Comparison of ENCODE assay signal across 22 mouse cellular contexts in the genomic region with DNA sequence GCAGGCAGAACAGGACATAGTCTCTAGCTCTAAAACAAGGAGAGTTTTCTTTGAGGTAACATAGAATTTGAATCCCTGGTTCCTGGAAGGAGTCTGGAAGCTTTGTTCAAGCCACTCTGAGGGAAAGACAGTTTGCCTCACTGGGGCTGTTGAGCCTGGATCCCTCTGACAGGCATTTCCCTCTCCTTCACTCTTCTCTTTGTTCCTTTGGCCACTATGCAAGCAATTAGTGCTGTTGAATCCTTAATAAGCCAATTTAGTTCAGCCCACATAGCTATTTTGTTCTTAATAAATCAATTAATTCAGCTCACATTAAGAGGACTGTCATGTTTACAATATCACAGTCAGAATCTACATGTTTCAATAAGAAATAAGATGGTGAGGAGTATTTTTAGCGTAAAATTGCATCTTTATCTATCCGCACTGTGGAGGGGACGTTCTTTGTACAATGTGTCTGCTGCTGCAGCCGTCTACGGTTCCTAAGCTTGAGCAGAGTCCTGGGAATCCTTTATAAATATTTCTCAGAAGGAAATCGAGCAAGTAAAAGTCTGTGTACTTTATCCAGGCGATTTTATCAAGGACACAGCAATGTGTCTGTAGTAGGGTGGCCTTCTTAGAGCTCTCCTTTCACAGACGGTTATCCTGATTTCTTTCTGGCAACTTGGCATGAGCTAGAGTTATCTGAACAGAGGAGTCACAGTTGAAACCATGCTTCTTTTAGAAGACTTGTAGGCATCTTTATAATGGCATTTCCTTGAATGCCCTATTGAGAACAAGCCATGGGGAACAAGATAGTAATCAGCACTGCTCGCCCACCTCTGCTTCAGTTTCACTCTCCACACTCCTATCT.
DNase-seq lines count a peak whose midpoint lies in the region; ATAC-seq lines count a peak whose summit lies in the region.
"Had no signal": no experiment of that assay in that cellular context is flagged by ENCODE, and none has a peak within 500 bp of the region (broad histone marks: within the 10 kb centered on the region; RNA-seq: fewer than 3 reads in every experiment).

No protein-coding gene starts in this region.

- H3K9ac ChIP-seq in midbrain, embryonic 13.5 days (replicated peaks) = no peak overlapping the region
- no peak overlapping the region for H3K9ac ChIP-seq in midbrain, embryonic 11.5 days (ENCODE audit: low read length)
- H3K9ac ChIP-seq in forebrain, embryonic 13.5 days = no peak overlapping the region
- no peak overlapping the region for H3K9ac ChIP-seq in midbrain, embryonic 15.5 days
- H3K9ac ChIP-seq: embryonic facial prominence, embryonic 15.5 days; liver, postnatal 0 days had no signal

- no peaks in the 10 kb centered on the region for H3K36me3 ChIP-seq in midbrain, embryonic 13.5 days
- H3K36me3 ChIP-seq in midbrain, embryonic 11.5 days (ENCODE audit: control insufficient read depth, insufficient read depth, low read length) = no peaks in the 10 kb centered on the region
- no peaks in the 10 kb centered on the region for H3K36me3 ChIP-seq in forebrain, embryonic 13.5 days (ENCODE audit: poor library complexity, severe bottlenecking)
- no peaks in the 10 kb centered on the region for H3K36me3 ChIP-seq in midbrain, embryonic 15.5 days (replicated peaks)
- H3K36me3 ChIP-seq: embryonic facial prominence, embryonic 15.5 days; G1E; heart, embryonic 10.5 days had no signal

- no peaks in the 10 kb centered on the region for H3K27me3 ChIP-seq in midbrain, embryonic 13.5 days
- no peaks in the 10 kb centered on the region for H3K27me3 ChIP-seq in midbrain, embryonic 11.5 days (ENCODE audit: control insufficient read depth, insufficient read depth, low read length)
- no peaks in the 10 kb centered on the region for H3K27me3 ChIP-seq in forebrain, embryonic 13.5 days
- no peaks in the 10 kb centered on the region for H3K27me3 ChIP-seq in midbrain, embryonic 15.5 days (replicated peaks)
- H3K27me3 ChIP-seq: CH12.LX; embryonic facial prominence, embryonic 15.5 days had no signal

- 57% methylated on average over 9 of the region's 9 CpGs for WGBS in midbrain, embryonic 13.5 days
- WGBS in midbrain, embryonic 11.5 days = 81% methylated on average over 9 of the region's 9 CpGs
- WGBS in forebrain, embryonic 13.5 days = 22% methylated on average over 9 of the region's 9 CpGs
- 54% methylated on average over 9 of the region's 9 CpGs for WGBS in midbrain, embryonic 15.5 days

- no peaks in the 10 kb centered on the region for H3K9me3 ChIP-seq in midbrain, embryonic 13.5 days
- no peaks in the 10 kb centered on the region for H3K9me3 ChIP-seq in midbrain, embryonic 11.5 days (ENCODE audit: control insufficient read depth, low read length)
- H3K9me3 ChIP-seq in forebrain, embryonic 13.5 days (replicated peaks) = no peaks in the 10 kb centered on the region
- no peaks in the 10 kb centered on the region for H3K9me3 ChIP-seq in midbrain, embryonic 15.5 days
- H3K9me3 ChIP-seq: embryonic facial prominence, embryonic 15.5 days; G1E; heart, embryonic 10.5 days had no signal

- no peak for DNase-seq in midbrain, embryonic 11.5 days (ENCODE audit: low spot score, missing footprints)
- DNase-seq in yolk sac, embryonic 10.5 days (ENCODE audit: low spot score) = no peak
- DNase-seq in kidney, postnatal 14 days = no peak
- no peak for DNase-seq in right cerebral cortex, adult 18-20 months
- DNase-seq: adrenal gland, adult 8-10 months; B cell, adult 2 months; cerebellum, adult 9-11 months; gastrocnemius, postnatal 10 days; kidney, adult 8-10 months; kidney, postnatal 10 days; liver, postnatal 0 days; thymus, postnatal 25 days had no signal

- ATAC-seq in midbrain, embryonic 13.5 days = 0 out of 2 replicates have a peak, but pooled peaks have one; percentile 68
- no peak for ATAC-seq in midbrain, embryonic 11.5 days (ENCODE audit: low FRiP score)
- peak; percentile 92 for ATAC-seq in forebrain, embryonic 13.5 days
- peak; percentile 65; the same call in 1 of the 2 replicates for ATAC-seq in midbrain, embryonic 15.5 days (replicated peaks)
- ATAC-seq: activated CD4-positive, CD25-positive, alpha-beta regulatory T cell, adult 4 months; liver, postnatal 0 days; lung, postnatal 0 days had no signal

- no peaks in the 10 kb centered on the region for H3K4me1 ChIP-seq in midbrain, embryonic 13.5 days (replicated peaks)
- H3K4me1 ChIP-seq in midbrain, embryonic 11.5 days (ENCODE audit: control insufficient read depth, insufficient read depth, low read length) = no peaks in the 10 kb centered on the region
- peaks cover 13% of the 10 kb centered on the region for H3K4me1 ChIP-seq in forebrain, embryonic 13.5 days
- H3K4me1 ChIP-seq in midbrain, embryonic 15.5 days = peaks cover 2% of the 10 kb centered on the region; the same call in 1 of the 2 replicates
- H3K4me1 ChIP-seq: embryonic facial prominence, embryonic 15.5 days; heart, embryonic 10.5 days had no signal

- H3K27ac ChIP-seq in midbrain, embryonic 13.5 days = no peak overlapping the region
- H3K27ac ChIP-seq in midbrain, embryonic 11.5 days (ENCODE audit: low read depth, low read length) = no peak overlapping the region
- H3K27ac ChIP-seq in forebrain, embryonic 13.5 days = peak overlapping the region; percentile 35; the same call in 1 of the 2 replicates
- no peak overlapping the region for H3K27ac ChIP-seq in midbrain, embryonic 15.5 days
- H3K27ac ChIP-seq: embryonic facial prominence, embryonic 15.5 days; heart, embryonic 10.5 days; layer of hippocampus, adult 2 months had no signal

- H3K4me3 ChIP-seq in midbrain, embryonic 13.5 days (replicated peaks) = no peak overlapping the region
- H3K4me3 ChIP-seq in midbrain, embryonic 11.5 days (ENCODE audit: low read depth, low read length) = no peak overlapping the region
- H3K4me3 ChIP-seq in forebrain, embryonic 13.5 days = no peak overlapping the region
- no peak overlapping the region for H3K4me3 ChIP-seq in midbrain, embryonic 15.5 days
- H3K4me3 ChIP-seq: embryonic facial prominence, embryonic 15.5 days; heart, embryonic 10.5 days; layer of hippocampus, adult 2 months had no signal

- no peak overlapping the region for H3K4me2 ChIP-seq in midbrain, embryonic 13.5 days (replicated peaks)
- no peak overlapping the region for H3K4me2 ChIP-seq in midbrain, embryonic 11.5 days
- H3K4me2 ChIP-seq in forebrain, embryonic 13.5 days = peak overlapping the region; percentile 6; the same call in 1 of the 2 replicates
- no peak overlapping the region for H3K4me2 ChIP-seq in midbrain, embryonic 15.5 days
- H3K4me2 ChIP-seq: embryonic facial prominence, embryonic 15.5 days had no signal
